Mouse (Mus musculus) right cerebral cortex, postnatal 25 days (tissue): ENCODE measurements around the gene Ajuba.
"Not testable (repeated sequence)": the region's sequence is repeated elsewhere in the genome, so short reads cannot be mapped to it uniquely, and the experiment has no call there.

Source experiments
- DNase-seq: peaks from one replicate; pipeline ENCODE4 v3.0.0; 2022

Gene Ajuba

GRCm38 (mm10) chr14:54577089-54577982, at the start of gene Ajuba:
Gene Ajuba, minus strand, starts transcription at chr14:54577558.
- peak; percentile 68 for DNase-seq

GRCm38 (mm10) chr14:54624976-54625375, 47.6 kb upstream of the Ajuba start:
- no peak for DNase-seq

GRCm38 (mm10) chr14:54623334-54623733, 46.0 kb upstream of the Ajuba start:
- no peak for DNase-seq

GRCm38 (mm10) chr14:54621133-54621532, 43.8 kb upstream of the Ajuba start, which contains the start of gene Psmb11:
Gene Psmb11, plus strand, starts transcription at chr14:54621433.
- DNase-seq, result no peak

- DNase-seq, result peak; percentile 90
Measured at GRCm38 (mm10) chr14:54617897-54618365, 40.6 kb upstream of the Ajuba start, which contains the start of gene Psmb5. Gene Psmb5, minus strand, starts transcription at chr14:54618022.

- no peak for DNase-seq
Measured at GRCm38 (mm10) chr14:54617152-54617896, 40.0 kb upstream of the Ajuba start.

- DNase-seq, result no peak
Measured at GRCm38 (mm10) chr14:54616226-54616825, 39.0 kb upstream of the Ajuba start.

GRCm38 (mm10) chr14:54614130-54614529, 36.8 kb upstream of the Ajuba start:
- not testable (repeated sequence) for DNase-seq

- DNase-seq, result no peak
Measured at GRCm38 (mm10) chr14:54610648-54611047, 33.3 kb upstream of the Ajuba start.

GRCm38 (mm10) chr14:54609962-54610361, 32.6 kb upstream of the Ajuba start:
- DNase-seq, result no peak

- DNase-seq, result no peak
Measured at GRCm38 (mm10) chr14:54609245-54609644, 31.9 kb upstream of the Ajuba start.

- DNase-seq, result no peak
Measured at GRCm38 (mm10) chr14:54607226-54607625, 29.9 kb upstream of the Ajuba start.

- peak; percentile 79 for DNase-seq
Measured at GRCm38 (mm10) chr14:54605752-54606321, 28.5 kb upstream of the Ajuba start, which contains the start of gene 4931414P19Rik. Gene 4931414P19Rik, minus strand, starts transcription at chr14:54605993.

- no peak for DNase-seq
Measured at GRCm38 (mm10) chr14:54603686-54604085, 26.3 kb upstream of the Ajuba start.

GRCm38 (mm10) chr14:54603038-54603654, 25.8 kb upstream of the Ajuba start:
- DNase-seq, result peak; percentile 94

GRCm38 (mm10) chr14:54602613-54603012, 25.3 kb upstream of the Ajuba start:
- DNase-seq, result no peak

GRCm38 (mm10) chr14:54601601-54602000, 24.2 kb upstream of the Ajuba start:
- no peak for DNase-seq

GRCm38 (mm10) chr14:54597084-54597483, 19.7 kb upstream of the Ajuba start:
- no peak for DNase-seq

- peak; percentile 53 for DNase-seq
Measured at GRCm38 (mm10) chr14:54594631-54595414, 17.5 kb upstream of the Ajuba start.

GRCm38 (mm10) chr14:54594055-54594454, 16.7 kb upstream of the Ajuba start:
- DNase-seq, result no peak

GRCm38 (mm10) chr14:54592319-54592934, 15.1 kb upstream of the Ajuba start:
- peak; percentile 62 for DNase-seq
